Mouse (Mus musculus) myocyte (in vitro differentiated cells): ENCODE results near the gene Lrrc8a. TPM values are rescaled to one million over a fixed set of nuclear protein-coding genes. Genes with fewer than 3 reads are reported as not detected.
A peak's percentile ranks its signal among the peaks of the same experiment; 100 is the strongest.

Source experiments
- H3K27me3 ChIP-seq: one replicate; pipeline ENCODE4 v1.6.1; 2011; ENCODE audit not compliant: control insufficient read depth, insufficient read depth, insufficient read length
- H3K36me3 ChIP-seq: one replicate; pipeline ENCODE4 v1.6.1; 2011; ENCODE audit not compliant: control insufficient read depth, insufficient read depth
- H3K4me2 ChIP-seq: one replicate; pipeline ENCODE4 v1.6.1; 2011; ENCODE audit warnings: low read depth, control low read depth
- H3K4me3 ChIP-seq: one replicate; pipeline ENCODE4 v1.5.1; 2011; ENCODE audit warnings: mild to moderate bottlenecking, control low read depth, moderate library complexity
- H3K79me2 ChIP-seq: one replicate; pipeline ENCODE4 v1.6.1; 2011; ENCODE audit not compliant: control insufficient read depth, insufficient read depth
- H3ac ChIP-seq: one replicate; pipeline ENCODE4 v1.6.1; 2011; ENCODE audit not compliant: control insufficient read depth, insufficient read length
- CEBPB ChIP-seq: IDR thresholded peaks from 2 replicates; pipeline ENCODE4 v1.6.1; 2011; ENCODE audit warnings: mild to moderate bottlenecking, moderate library complexity; ENCODE audit not compliant: poor library complexity, insufficient read depth, severe bottlenecking
- E2F4 ChIP-seq: IDR thresholded peaks from one replicate; pipeline ENCODE4 v1.6.1; 2011; ENCODE audit warnings: mild to moderate bottlenecking, control low read depth, moderate library complexity; ENCODE audit not compliant: insufficient read depth
- MAX ChIP-seq: IDR thresholded peaks from one replicate; pipeline ENCODE4 v1.6.1; 2011; ENCODE audit warnings: low read depth, mild to moderate bottlenecking, control low read depth
- MYOD1 ChIP-seq, 3 experiments: IDR thresholded peaks; one replicate each; pipeline ENCODE4 v1.6.1; 2011; ENCODE audit warnings: control low read depth in 2 of 3, low read depth in 2 of 3, mild to moderate bottlenecking in 2 of 3, moderate library complexity in 1 of 3; ENCODE audit not compliant: insufficient read length in 2 of 3, control insufficient read depth in 1 of 3
- MYOG ChIP-seq, 3 experiments: IDR thresholded peaks; one replicate each; pipeline ENCODE4 v1.6.1; 2011; ENCODE audit warnings: control low read depth in 2 of 3, low read depth in 2 of 3, mild to moderate bottlenecking in 2 of 3; ENCODE audit not compliant: insufficient read length in 2 of 3, control insufficient read depth in 1 of 3, insufficient read depth in 1 of 3
- POLR2A ChIP-seq: IDR thresholded peaks from one replicate; pipeline ENCODE4 v1.6.1; 2011; ENCODE audit warnings: low read depth, mild to moderate bottlenecking, control low read depth, moderate library complexity; ENCODE audit not compliant: insufficient read length
- POLR2AphosphoS2 ChIP-seq: IDR thresholded peaks from one replicate; pipeline ENCODE4 v1.6.1; 2011; ENCODE audit warnings: low read depth, control low read depth; ENCODE audit not compliant: insufficient read length
- REST ChIP-seq: IDR thresholded peaks from one replicate; pipeline ENCODE4 v1.6.1; 2011; ENCODE audit warnings: mild to moderate bottlenecking, control low read depth, moderate library complexity; ENCODE audit not compliant: insufficient read depth, insufficient read length
- SRF ChIP-seq: IDR thresholded peaks from one replicate; pipeline ENCODE4 v1.6.1; 2011; ENCODE audit warnings: low read depth; ENCODE audit not compliant: control insufficient read depth, insufficient read length
- TCF12 ChIP-seq: IDR thresholded peaks from one replicate; pipeline ENCODE4 v1.6.1; 2011; ENCODE audit warnings: mild to moderate bottlenecking, control low read depth; ENCODE audit not compliant: poor library complexity, insufficient read depth, severe bottlenecking
- TCF3 ChIP-seq: IDR thresholded peaks from one replicate; pipeline ENCODE4 v1.6.1; 2011; ENCODE audit warnings: low read depth, control low read depth; ENCODE audit not compliant: insufficient read length
- USF1 ChIP-seq: IDR thresholded peaks from one replicate; pipeline ENCODE4 v1.6.1; 2011; ENCODE audit warnings: low read depth, mild to moderate bottlenecking, control low read depth, moderate library complexity
- polyA plus RNA-seq: library from polyadenylated mRNA; unstranded; fragments of >200 nt; fragmentation: generic; extraction: Trizol; gene quantifications from one replicate; pipeline ENCODE4 v1.2.1, GENCODE M21; 2012; ENCODE audit warnings: missing spikeins

Gene Lrrc8a
- polyA plus RNA-seq, 1 experiment: 22.6 TPM

DNA sequence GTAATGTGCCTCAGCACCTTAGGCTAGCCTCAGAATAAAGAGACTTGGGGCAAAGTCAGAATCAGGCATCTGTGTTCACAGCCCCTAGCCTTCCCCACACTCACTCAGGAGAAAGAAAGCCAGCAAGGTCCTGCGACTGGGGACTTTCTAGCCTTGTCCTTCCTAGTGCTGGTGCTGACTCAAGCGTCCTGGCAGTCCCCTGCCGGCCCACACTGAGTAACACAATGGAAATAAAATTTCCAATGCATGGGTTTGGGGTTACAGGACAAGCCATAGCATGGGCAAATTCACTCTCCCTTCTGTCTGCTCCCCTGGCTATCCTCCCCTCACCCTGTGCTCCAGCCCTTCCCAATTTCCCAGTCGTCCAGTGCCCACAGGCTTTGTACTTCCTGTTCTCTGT is 30.9 kb downstream of the Lrrc8a start:
- Histone ChIP-seq H3K27me3 (no peaks in the 10 kb centered on the region), H3K36me3 (peaks cover 18% of the 10 kb centered on the region), H3ac (no peak overlapping the region), H3K4me2 (no peak overlapping the region), H3K79me2 (no peaks in the 10 kb centered on the region), H3K4me3 (no peak overlapping the region)
- no peak for TF ChIP-seq POLR2AphosphoS2
- no peak for TF ChIP-seq MYOD1 (IDR thresholded peaks at IDR 0.05; ENCODE audit: control insufficient read depth in 1 of 3, insufficient read length in 2 of 3, low read depth in 2 of 3)
- TF ChIP-seq TCF3: no peak
- no peak for TF ChIP-seq SRF
- TF ChIP-seq USF1: no peak
- no peak for TF ChIP-seq E2F4
- no peak for TF ChIP-seq REST
- TF ChIP-seq MAX: no peak
- no peak for TF ChIP-seq CEBPB
- no peak for TF ChIP-seq MYOG (IDR thresholded peaks at IDR 0.05; ENCODE audit: control insufficient read depth in 1 of 3, insufficient read depth in 1 of 3, insufficient read length in 2 of 3, low read depth in 2 of 3)
- no peak for TF ChIP-seq POLR2A
- no peak for TF ChIP-seq TCF12

DNA sequence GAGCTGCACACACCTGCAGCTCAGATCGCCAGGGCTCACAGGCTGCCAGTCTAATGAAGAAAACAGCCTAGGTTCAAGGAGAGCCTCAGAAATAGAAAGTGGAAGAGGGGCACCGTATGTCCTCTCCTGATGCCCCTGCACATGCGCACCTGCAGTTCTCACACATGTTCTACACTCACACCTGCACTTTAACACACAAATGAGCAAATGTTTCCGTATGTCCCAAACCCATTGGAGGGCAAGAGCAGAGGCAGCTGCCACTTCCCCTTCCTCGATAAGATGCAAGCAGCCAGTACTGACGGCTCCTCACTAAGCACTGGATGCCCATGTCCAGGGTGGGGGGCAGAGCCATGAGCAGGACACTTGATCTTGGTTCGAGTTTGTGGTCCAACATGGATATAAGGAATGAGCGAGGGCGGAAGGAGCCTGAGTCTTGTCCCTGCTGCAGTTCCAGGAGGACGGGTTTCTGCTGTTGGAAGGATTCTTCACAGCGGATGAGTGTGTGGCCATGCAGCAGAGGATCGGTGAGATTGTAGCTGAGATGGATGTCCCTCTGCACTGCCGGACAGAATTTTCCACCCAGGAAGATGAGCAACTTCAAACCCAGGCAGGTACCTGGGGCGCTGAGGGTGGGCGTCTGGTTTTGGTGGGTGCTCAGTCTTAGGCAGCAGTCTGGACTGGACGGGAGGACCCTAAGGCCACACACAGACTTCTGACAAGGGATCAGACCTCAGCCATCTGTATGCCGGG is 31.9 kb downstream of the Lrrc8a start:
- no peak for TF ChIP-seq SRF
- no peak for TF ChIP-seq TCF3
- no peak for TF ChIP-seq TCF12
- no peak for TF ChIP-seq E2F4
- no peak for TF ChIP-seq MAX
- no peak for TF ChIP-seq MYOG (IDR thresholded peaks at IDR 0.05; ENCODE audit: control insufficient read depth in 1 of 3, insufficient read depth in 1 of 3, insufficient read length in 2 of 3, low read depth in 2 of 3)
- no peak for TF ChIP-seq REST
- no peak for TF ChIP-seq USF1
- no peak for TF ChIP-seq POLR2A

DNA sequence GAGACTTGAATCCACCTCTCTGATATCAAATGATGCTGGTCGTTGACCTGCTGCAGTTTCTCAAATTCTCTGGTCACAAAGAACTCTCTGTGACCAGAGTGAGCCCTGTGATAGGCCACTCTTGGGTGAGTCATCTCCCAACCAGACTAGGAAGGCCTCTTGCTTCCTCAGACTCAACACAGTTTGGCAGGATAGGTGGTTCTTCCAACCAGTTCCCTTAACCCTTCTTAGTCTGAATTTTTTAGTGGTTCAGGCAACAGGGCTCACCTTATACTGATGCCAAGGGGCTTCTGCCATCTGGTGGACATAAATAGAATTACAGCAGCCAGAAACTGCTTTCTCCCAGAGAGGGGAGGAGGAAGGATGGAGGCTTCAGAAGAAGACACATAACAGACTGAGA is 32.6 kb downstream of the Lrrc8a start:
- Histone ChIP-seq H3K4me2 (peak overlapping the region; percentile 56), H3K4me3 (no peak overlapping the region), H3K27me3 (no peaks in the 10 kb centered on the region), H3ac (no peak overlapping the region), H3K79me2 (no peaks in the 10 kb centered on the region), H3K36me3 (peaks cover under 1% of the 10 kb centered on the region)
- TF ChIP-seq CEBPB: no peak
- TF ChIP-seq POLR2A: no peak
- TF ChIP-seq E2F4: no peak
- no peak for TF ChIP-seq MAX
- no peak for TF ChIP-seq POLR2AphosphoS2
- no peak for TF ChIP-seq REST
- TF ChIP-seq TCF3: no peak
- no peak for TF ChIP-seq TCF12
- TF ChIP-seq MYOD1 (IDR thresholded peaks at IDR 0.05; ENCODE audit: control insufficient read depth in 1 of 3, insufficient read length in 2 of 3, low read depth in 2 of 3): no peak
- TF ChIP-seq MYOG (IDR thresholded peaks at IDR 0.05; ENCODE audit: control insufficient read depth in 1 of 3, insufficient read depth in 1 of 3, insufficient read length in 2 of 3, low read depth in 2 of 3): no peak
- no peak for TF ChIP-seq SRF
- no peak for TF ChIP-seq USF1

More for the DNA sequence above, 31.9 kb downstream of the Lrrc8a start:
- no peaks in the 10 kb centered on the region for H3K79me2 ChIP-seq
- no peak overlapping the region for H3K4me3 ChIP-seq
- H3ac ChIP-seq: no peak overlapping the region
- no peaks in the 10 kb centered on the region for H3K27me3 ChIP-seq
- H3K4me2 ChIP-seq: peak overlapping the region; percentile 56
- peaks cover 8% of the 10 kb centered on the region for H3K36me3 ChIP-seq

DNA sequence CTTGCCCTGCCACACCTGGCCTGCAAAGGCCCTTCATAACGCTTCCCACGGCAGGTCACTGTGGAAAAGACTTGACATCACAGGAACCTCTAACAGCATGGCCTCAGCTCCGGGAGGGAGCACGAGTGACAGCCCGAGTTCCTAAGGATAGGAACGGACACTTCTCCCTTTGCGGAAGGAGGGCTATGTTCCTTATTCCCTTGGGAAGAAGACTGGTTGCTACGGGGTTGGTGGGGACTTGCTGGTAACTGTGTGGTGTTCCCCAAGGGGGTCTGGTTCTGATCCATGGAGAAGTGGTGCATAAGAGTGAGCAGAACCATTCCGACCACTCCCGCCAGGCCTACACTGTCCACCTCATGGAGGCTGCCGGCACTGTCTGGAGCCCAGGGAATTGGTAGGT is 43.2 kb downstream of the Lrrc8a start, which contains the start of gene Gm28038:
Gene Gm28038, plus strand, starts transcription at position 301 of the 400 bp plus-strand sequence.
- Histone ChIP-seq H3ac (no peak within 1 kb of the TSS), H3K4me3 (no peak within 1 kb of the TSS), H3K79me2 (peaks cover 16% of the 10 kb centered on the region), H3K27me3 (no peaks in the 10 kb centered on the region), H3K4me2 (no peak within 1 kb of the TSS), H3K36me3 (no peaks in the 10 kb centered on the region)
- no peak for TF ChIP-seq USF1
- no peak for TF ChIP-seq SRF
- peak; percentile 25 for TF ChIP-seq POLR2AphosphoS2
- no peak for TF ChIP-seq MYOG (IDR thresholded peaks at IDR 0.05; ENCODE audit: control insufficient read depth in 1 of 3, insufficient read depth in 1 of 3, insufficient read length in 2 of 3, low read depth in 2 of 3)
- no peak for TF ChIP-seq TCF12
- no peak for TF ChIP-seq POLR2A

DNA sequence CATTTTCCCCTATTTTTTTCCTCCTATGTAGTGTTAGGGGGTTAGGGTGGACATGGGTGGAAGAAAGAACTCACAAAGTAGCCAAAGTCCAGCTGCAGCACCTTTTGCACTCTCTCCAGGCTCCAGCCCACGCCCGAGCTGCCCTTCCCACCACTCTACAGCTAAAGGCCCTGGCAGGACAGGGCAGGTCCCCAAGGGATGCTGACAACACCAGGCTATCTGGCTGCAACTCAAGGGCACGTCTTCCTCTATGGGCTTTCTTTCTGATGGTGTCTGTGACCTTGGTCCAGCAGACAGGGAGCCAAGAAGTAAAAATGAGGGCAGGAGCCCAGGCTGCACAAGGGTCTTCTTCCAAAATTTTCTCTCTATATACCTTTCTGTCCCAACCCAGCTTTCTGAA is 44.1 kb downstream of the Lrrc8a start:
- Histone ChIP-seq H3K4me3 (no peak overlapping the region), H3K27me3 (no peaks in the 10 kb centered on the region), H3K36me3 (no peaks in the 10 kb centered on the region), H3K4me2 (no peak overlapping the region), H3ac (no peak overlapping the region), H3K79me2 (peaks cover 21% of the 10 kb centered on the region)
- TF ChIP-seq CEBPB (no peak), USF1 (no peak), POLR2AphosphoS2 (peak; percentile 30)
